Mouse (Mus musculus) small intestine, adult 2 months (tissue): ENCODE results near the gene Cabp2.

ENCODE experiments used
- CTCF ChIP-seq: fragments of 200-500 bp; IDR thresholded peaks from 2 replicates; pipeline ENCODE4 v1.5.1; 2012; ENCODE audit warnings: low read depth, mild to moderate bottlenecking, control low read depth, inconsistent platforms, low read length, moderate library complexity, mixed read lengths; ENCODE audit not compliant: insufficient replicate concordance, insufficient read length; ENCODE audit errors: extremely low read depth
- POLR2A ChIP-seq: fragments of 200-500 bp; IDR thresholded peaks from 2 replicates; pipeline ENCODE4 v1.6.1; 2012; ENCODE audit warnings: low read depth, mild to moderate bottlenecking, control low read depth, inconsistent platforms, low read length, moderate library complexity

- 0 out of 2 replicates have a peak, but pooled peaks have one; percentile 29 for TF ChIP-seq POLR2A
- TF ChIP-seq CTCF = no peak
These were observed 44.9 kb upstream of the Cabp2 start for GRCm38 (mm10) chr19:4036327-4037045.
